In the genomic region with DNA sequence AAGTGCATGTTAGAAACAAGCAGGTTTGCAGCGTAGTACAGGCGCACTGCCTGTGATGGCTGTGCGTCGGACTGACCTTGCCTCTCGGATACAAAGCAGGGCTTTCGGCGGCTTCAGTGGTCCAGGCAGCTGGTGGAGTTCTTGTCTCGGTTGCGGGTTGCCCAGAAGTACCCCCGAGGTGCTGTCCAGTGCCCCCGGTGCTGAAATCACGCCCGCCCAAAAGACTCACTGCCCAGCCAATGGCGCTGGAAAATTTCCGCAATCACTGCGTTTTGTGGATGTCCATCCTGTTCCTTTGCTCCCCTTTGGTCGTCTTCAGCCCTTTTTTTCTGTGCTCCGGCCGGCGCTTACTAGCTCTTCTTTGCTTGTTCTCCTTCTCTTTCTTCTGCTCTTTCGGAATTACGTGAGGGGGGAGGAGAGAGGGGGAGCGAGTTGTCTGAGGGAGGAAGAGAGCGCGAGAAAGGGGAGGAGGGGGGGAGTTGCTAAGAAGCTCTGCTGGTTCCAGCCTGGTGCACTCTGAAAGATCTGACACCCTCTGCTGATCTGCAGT, we compare ENCODE assay signal across 9 mouse cellular contexts. TPM values are rescaled to one million over a fixed set of nuclear protein-coding genes. Genes with fewer than 3 reads are reported as not detected.
A peak's percentile ranks its signal among the peaks of the same experiment; 100 is the strongest.
DNase-seq lines count a peak whose midpoint lies in the region; ATAC-seq lines count a peak whose summit lies in the region.
"Had no signal": no experiment of that assay in that cellular context is flagged by ENCODE, and none has a peak within 500 bp of the region (broad histone marks: within the 10 kb centered on the region; RNA-seq: fewer than 3 reads in every experiment).

A gene (minus strand): TSS at position 445 of the 550 bp plus-strand sequence.

- no peaks in the 10 kb centered on the region for H3K36me3 ChIP-seq in heart, embryonic 10.5 days
- no peaks in the 10 kb centered on the region for H3K36me3 ChIP-seq in heart, embryonic 14.5 days (ENCODE audit: control insufficient read depth, insufficient read depth, low read length)

- 1% methylated on average over 25 of the region's 25 CpGs for WGBS in heart, embryonic 10.5 days
- under 1% methylated on average over 25 of the region's 25 CpGs for WGBS in heart, embryonic 14.5 days

- peak within 1 kb of the TSS; percentile 87 for H3K4me2 ChIP-seq in heart, embryonic 14.5 days (ENCODE audit: low read length)

- peaks cover 12% of the 10 kb centered on the region; the same call in 1 of the 2 replicates for H3K4me1 ChIP-seq in heart, embryonic 10.5 days
- peaks cover 11 to 26% of the 10 kb centered on the region in 2 experiments; a peak in 3 of 4 replicates for H3K4me1 ChIP-seq in heart, embryonic 14.5 days (ENCODE audit: control insufficient read depth in 2 of 2, insufficient read depth in 2 of 2, low read length in 2 of 2)

- DNase-seq in heart, embryonic 10.5 days (ENCODE audit: low spot score) = peak; percentile 81
- DNase-seq in heart, postnatal 25 days (ENCODE audit: low spot score) = no peak
- DNase-seq in embryo, embryonic 10.5 days (ENCODE audit: low spot score) = peak; percentile 84
- DNase-seq in kidney, postnatal 10 days = peak; percentile 68
- peak; percentile 34 for DNase-seq in liver
- peak; percentile 35 for DNase-seq in ovary, postnatal 10 days (ENCODE audit: low spot score)
- DNase-seq in c-Kit-positive CD71-positive TER-119-positive erythroid progenitor cells, embryonic 14.5 days (ENCODE audit: low spot score) = no peak

- intact Hi-C loops in heart, postnatal 25 days (cut with DNase I) = no loop called here

- H3K9me3 ChIP-seq in heart, embryonic 10.5 days = no peaks in the 10 kb centered on the region
- no peaks in the 10 kb centered on the region for H3K9me3 ChIP-seq in heart, embryonic 14.5 days (ENCODE audit: control insufficient read depth, low read length)

- no peak within 1 kb of the TSS for H3K27ac ChIP-seq in heart, embryonic 10.5 days
- no peak within 1 kb of the TSS for H3K27ac ChIP-seq in heart, embryonic 14.5 days (replicated peaks in 1 of 2; ENCODE audit: control insufficient read depth in 1 of 2, insufficient read depth in 1 of 2, low read depth in 2 of 2, low read length in 2 of 2)

- ATAC-seq in heart, embryonic 14.5 days (ENCODE audit: insufficient number of reproducible peaks, insufficient read depth, low FRiP score, low read depth) = no peak

- H3K9ac ChIP-seq in heart, embryonic 14.5 days (ENCODE audit: low read length) = no peak within 1 kb of the TSS

- peak within 1 kb of the TSS; percentile 54 for H3K4me3 ChIP-seq in heart, embryonic 10.5 days
- peak within 1 kb of the TSS; percentile 45 for H3K4me3 ChIP-seq in heart, embryonic 14.5 days (ENCODE audit: control insufficient read depth in 1 of 2, insufficient read depth in 1 of 2, low read depth in 1 of 2, low read length in 2 of 2)

- H3K27me3 ChIP-seq in heart, embryonic 10.5 days (ENCODE audit: insufficient read depth, poor library complexity, severe bottlenecking) = peaks cover 43% of the 10 kb centered on the region
- H3K27me3 ChIP-seq in heart, embryonic 14.5 days (ENCODE audit: control insufficient read depth, insufficient read depth, low read length) = peaks cover 33% of the 10 kb centered on the region

RNA-seq across cellular contexts. Expression of the gene that starts here (rescaled TPM):
- polyA plus RNA-seq in heart, embryonic 10.5 days (2016; fragmentation: Nextera tagmentation; extraction: Ambion mirVana) = 0.06 TPM in 1 of 2 replicates, not detected in the other
- not detected for total RNA-seq in heart, postnatal 25 days (2021)
- 0.16 TPM in 1 of 2 replicates, not detected in the other for polyA plus RNA-seq in heart, embryonic 14.5 days (2014; fragmentation: Nextera tagmentation; extraction: Ambion mirVana)
- total RNA-seq: hematopoietic stem cell, adult 5-6 weeks had no signal

Comparison
In these comparisons a context has a peak if more than half of its experiments do, and no peak if none do; other contexts are left out.
1. Peak in DNase-seq and H3K4me3 ChIP-seq in heart, embryonic 10.5 days; RNA of the gene not detected or under 1 TPM.
2. DNase-seq: peak in embryo, embryonic 10.5 days (single experiment), kidney, postnatal 10 days (single experiment), liver (single experiment) and ovary, postnatal 10 days (single experiment); none in heart, postnatal 25 days (single experiment) and c-Kit-positive CD71-positive TER-119-positive erythroid progenitor cells, embryonic 14.5 days (single experiment).